Mouse (Mus musculus) G1E-ER4 (cell line): ENCODE data around the gene Gstm7. TPM values are rescaled to one million over a fixed set of nuclear protein-coding genes. Genes with fewer than 3 reads are reported as not detected.

Experiments used
- GATA1 ChIP-seq: IDR thresholded peaks from one replicate; pipeline ENCODE4 v1.8.0; 2012; ENCODE audit warnings: low read length, inconsistent platforms
- polyA plus RNA-seq: library from polyadenylated mRNA; stranded (reverse); fragments of >175 nt; gene quantifications from 2 replicates; pipeline ENCODE4 v1.2.3, GENCODE M21; 2012

Gstm7 gene
- polyA plus RNA-seq, 1 experiment = not detected

GRCm38 (mm10) chr3:107900955-107901673, 30.5 kb downstream of the Gstm7 start:
- TF ChIP-seq GATA1 = no peak

GRCm38 (mm10) chr3:107898691-107899090, 32.9 kb downstream of the Gstm7 start:
- TF ChIP-seq GATA1 = no peak

- no peak for TF ChIP-seq GATA1
Measured at GRCm38 (mm10) chr3:107895720-107896569, 35.7 kb downstream of the Gstm7 start, which contains the start of gene Gstm5. Gene Gstm5 (plus strand): TSS chr3:107895821.

GRCm38 (mm10) chr3:107895194-107895719, 36.4 kb downstream of the Gstm7 start:
- TF ChIP-seq GATA1 = no peak

- TF ChIP-seq GATA1 = no peak
Measured at GRCm38 (mm10) chr3:107887674-107888495, 43.7 kb downstream of the Gstm7 start.

- no peak for TF ChIP-seq GATA1
Measured at GRCm38 (mm10) chr3:107877747-107878736, 53.6 kb downstream of the Gstm7 start.

- no peak for TF ChIP-seq GATA1
Measured at GRCm38 (mm10) chr3:107877005-107877404, 54.6 kb downstream of the Gstm7 start, which contains the start of gene Eps8l3. Gene Eps8l3 (plus strand): TSS chr3:107877229.

Other genes starting within 250 kb of the Gstm7 start
- 11.9 and 14.6 TPM in 2 replicates for gene Ahcyl1, start 235.3 kb downstream of the Gstm7 start, polyA plus RNA-seq
- not detected in 2 replicates for gene Csf1, start 171.3 kb downstream of the Gstm7 start, polyA plus RNA-seq
- not detected in 2 replicates for gene Eps8l3, start 54.6 kb downstream of the Gstm7 start, polyA plus RNA-seq
- gene Gstm5, start 36.0 kb downstream of the Gstm7 start, polyA plus RNA-seq = not detected in 2 replicates
- not detected in 2 replicates for gene Gstm6, start 11.9 kb upstream of the Gstm7 start, polyA plus RNA-seq
- gene Gstm3, start 37.5 kb upstream of the Gstm7 start, polyA plus RNA-seq = not detected in 2 replicates
- gene Gstm2, start 54.6 kb upstream of the Gstm7 start, polyA plus RNA-seq = not detected in 2 replicates
- gene Gstm1, start 86.2 kb upstream of the Gstm7 start, polyA plus RNA-seq = 0.24 and 0.26 TPM in 2 replicates
- not detected in 2 replicates for gene Gstm4, start 113.1 kb upstream of the Gstm7 start, polyA plus RNA-seq
- gene Ampd2, start 154.8 kb upstream of the Gstm7 start, polyA plus RNA-seq = 275 and 347 TPM in 2 replicates
- gene Gnat2, start 161.0 kb upstream of the Gstm7 start, polyA plus RNA-seq = 0.23 and 0.65 TPM in 2 replicates
- gene Gnai3, start 214.3 kb upstream of the Gstm7 start, polyA plus RNA-seq = 28.4 and 45.9 TPM in 2 replicates
- not detected in 2 replicates for gene Gpr61, start 223.1 kb upstream of the Gstm7 start, polyA plus RNA-seq